Mouse (Mus musculus): ENCODE data around the gene Ubr4. TPM values are rescaled to one million over a fixed set of nuclear protein-coding genes. Genes with fewer than 3 reads are reported as not detected.

Gene Ubr4
- total and polyA plus RNA-seq, 2 experiments from 2014 or later: 65.4 to 180 TPM

DNA sequence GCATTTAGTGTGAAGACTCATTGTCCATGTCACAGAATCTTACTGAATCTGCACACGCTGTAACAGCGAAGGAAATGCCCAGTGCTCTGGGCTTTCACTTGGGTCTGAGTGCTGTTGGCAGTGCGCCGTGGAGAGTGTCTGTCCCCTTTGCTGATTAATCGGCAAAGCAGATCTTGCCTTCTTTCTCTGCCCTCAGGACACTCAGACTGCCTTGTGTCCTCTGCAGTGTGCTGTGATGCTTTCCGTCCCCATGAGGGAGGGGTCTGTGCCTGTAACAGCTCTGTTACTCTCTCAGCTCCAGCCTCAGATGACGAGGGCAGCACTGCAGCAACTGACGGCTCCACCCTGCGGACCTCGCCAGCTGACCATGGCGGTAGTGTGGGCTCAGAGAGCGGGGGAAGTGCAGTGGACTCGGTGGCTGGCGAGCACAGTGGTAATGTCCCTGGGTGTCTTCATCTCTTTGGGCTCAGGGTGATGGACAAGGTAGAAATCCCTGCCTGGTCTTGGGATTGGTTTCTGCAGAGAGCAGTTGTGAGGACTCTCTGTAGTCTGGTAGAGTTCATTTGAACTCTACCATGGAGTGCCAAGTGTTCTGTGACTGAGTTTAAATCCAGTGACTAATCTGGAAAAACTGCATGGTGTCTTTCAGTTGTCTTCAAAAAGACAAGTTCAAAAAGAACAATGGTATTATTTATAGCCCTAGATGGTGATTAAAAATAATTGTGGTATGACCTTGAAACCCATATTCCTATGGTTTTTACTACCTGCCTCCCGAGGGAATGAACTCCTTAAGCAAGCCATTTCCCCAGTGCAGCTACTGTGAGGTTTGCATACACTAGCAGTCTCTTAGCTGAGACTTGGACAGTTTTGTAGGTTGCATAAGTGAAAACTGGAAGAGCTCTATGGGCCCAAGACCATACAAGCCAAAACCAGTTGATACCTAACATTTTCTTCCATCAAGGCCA is 90.3 kb downstream of the Ubr4 start:
- H3K4me3 ChIP-seq (ENCODE audit: low read length): no peak overlapping the region
- H3K36me3 ChIP-seq (ENCODE audit: insufficient read depth, low read length): peaks cover 92% of the 10 kb centered on the region
- H3K27me3 ChIP-seq (ENCODE audit: insufficient read depth, low read length): no peaks in the 10 kb centered on the region
- ATAC-seq (no peak), DNase-seq (ENCODE audit: low spot score) (no peak)
- H3K4me1 ChIP-seq (ENCODE audit: insufficient read depth, low read length): no peaks in the 10 kb centered on the region
- H3K9me3 ChIP-seq (ENCODE audit: low read length): no peaks in the 10 kb centered on the region
- H3K9ac ChIP-seq (replicated peaks; ENCODE audit: low read length): no peak overlapping the region
- H3K4me2 ChIP-seq (ENCODE audit: low read depth, low read length): no peak overlapping the region
- H3K27ac ChIP-seq: no peak overlapping the region
- WGBS: 90% methylated on average over 15 of the region's 15 CpGs
- TF ChIP-seq CTCF (IDR thresholded peaks at IDR 0.05; ENCODE audit: low read depth): no peak

DNA sequence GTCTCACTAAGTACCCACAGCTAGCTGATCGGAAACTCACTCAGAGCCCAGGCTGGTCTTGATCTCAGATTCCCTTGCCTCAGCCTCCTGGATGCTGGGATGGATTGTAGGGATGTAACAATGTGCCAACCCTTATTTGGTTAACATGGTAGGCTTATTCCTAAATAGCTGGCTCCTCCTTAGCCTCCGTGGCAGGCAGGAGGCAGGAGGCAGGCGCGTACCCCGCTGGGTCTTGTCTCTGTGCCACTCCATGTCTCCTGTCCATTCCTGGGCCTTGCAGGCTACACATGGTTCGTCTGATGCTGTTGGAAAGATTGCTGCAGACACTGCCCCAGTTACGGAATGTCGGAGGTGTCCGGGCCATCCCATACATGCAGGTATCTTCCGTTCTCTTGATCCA is 91.9 kb downstream of the Ubr4 start:
- DNase-seq (ENCODE audit: low spot score) (no peak), ATAC-seq (no peak)
- Histone ChIP-seq H3K27ac (no peak overlapping the region), H3K9me3 (ENCODE audit: low read length) (no peaks in the 10 kb centered on the region), H3K27me3 (ENCODE audit: insufficient read depth, low read length) (no peaks in the 10 kb centered on the region), H3K4me1 (ENCODE audit: insufficient read depth, low read length) (no peaks in the 10 kb centered on the region), H3K9ac (replicated peaks; ENCODE audit: low read length) (no peak overlapping the region), H3K4me2 (ENCODE audit: low read depth, low read length) (no peak overlapping the region), H3K36me3 (ENCODE audit: insufficient read depth, low read length) (peaks cover 92% of the 10 kb centered on the region), H3K4me3 (ENCODE audit: low read length) (no peak overlapping the region)
- no peak for TF ChIP-seq CTCF (IDR thresholded peaks at IDR 0.05; ENCODE audit: low read depth)
- 88% methylated on average over 10 of the region's 10 CpGs for WGBS

DNA sequence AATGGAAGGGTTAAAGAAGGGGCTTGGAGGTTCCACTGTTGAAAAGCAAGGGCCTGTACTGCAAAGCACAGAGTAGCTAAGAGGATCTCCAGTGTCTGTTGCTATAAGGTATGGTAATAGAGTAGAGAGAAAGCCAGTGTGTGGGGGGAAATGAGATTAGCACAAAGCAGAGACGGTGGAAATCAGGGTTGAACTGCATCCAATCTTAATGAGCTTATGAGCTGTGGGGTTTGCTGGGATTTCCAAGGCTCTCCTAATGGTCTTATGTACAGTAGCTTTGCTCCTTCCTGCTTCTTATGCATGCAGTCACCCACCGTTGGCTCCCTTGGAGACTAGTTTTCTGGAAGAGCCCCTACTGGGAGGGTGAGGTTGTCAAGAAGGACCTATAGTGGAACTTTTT is 93.8 kb downstream of the Ubr4 start:
- DNase-seq (ENCODE audit: low spot score) (no peak), ATAC-seq (no peak)
- no peak overlapping the region for H3K4me3 ChIP-seq (ENCODE audit: low read length)
- no peak overlapping the region for H3K4me2 ChIP-seq (ENCODE audit: low read depth, low read length)
- no peaks in the 10 kb centered on the region for H3K4me1 ChIP-seq (ENCODE audit: insufficient read depth, low read length)
- no peaks in the 10 kb centered on the region for H3K9me3 ChIP-seq (ENCODE audit: low read length)
- no peak for TF ChIP-seq CTCF (IDR thresholded peaks at IDR 0.05; ENCODE audit: low read depth)
- 61% methylated on average over 2 of the region's 2 CpGs for whole genome bisulfite sequencing
- peaks cover 93% of the 10 kb centered on the region for H3K36me3 ChIP-seq (ENCODE audit: insufficient read depth, low read length)
- H3K9ac ChIP-seq (replicated peaks; ENCODE audit: low read length): no peak overlapping the region
- H3K27me3 ChIP-seq (ENCODE audit: insufficient read depth, low read length): no peaks in the 10 kb centered on the region
- H3K27ac ChIP-seq: no peak overlapping the region

DNA sequence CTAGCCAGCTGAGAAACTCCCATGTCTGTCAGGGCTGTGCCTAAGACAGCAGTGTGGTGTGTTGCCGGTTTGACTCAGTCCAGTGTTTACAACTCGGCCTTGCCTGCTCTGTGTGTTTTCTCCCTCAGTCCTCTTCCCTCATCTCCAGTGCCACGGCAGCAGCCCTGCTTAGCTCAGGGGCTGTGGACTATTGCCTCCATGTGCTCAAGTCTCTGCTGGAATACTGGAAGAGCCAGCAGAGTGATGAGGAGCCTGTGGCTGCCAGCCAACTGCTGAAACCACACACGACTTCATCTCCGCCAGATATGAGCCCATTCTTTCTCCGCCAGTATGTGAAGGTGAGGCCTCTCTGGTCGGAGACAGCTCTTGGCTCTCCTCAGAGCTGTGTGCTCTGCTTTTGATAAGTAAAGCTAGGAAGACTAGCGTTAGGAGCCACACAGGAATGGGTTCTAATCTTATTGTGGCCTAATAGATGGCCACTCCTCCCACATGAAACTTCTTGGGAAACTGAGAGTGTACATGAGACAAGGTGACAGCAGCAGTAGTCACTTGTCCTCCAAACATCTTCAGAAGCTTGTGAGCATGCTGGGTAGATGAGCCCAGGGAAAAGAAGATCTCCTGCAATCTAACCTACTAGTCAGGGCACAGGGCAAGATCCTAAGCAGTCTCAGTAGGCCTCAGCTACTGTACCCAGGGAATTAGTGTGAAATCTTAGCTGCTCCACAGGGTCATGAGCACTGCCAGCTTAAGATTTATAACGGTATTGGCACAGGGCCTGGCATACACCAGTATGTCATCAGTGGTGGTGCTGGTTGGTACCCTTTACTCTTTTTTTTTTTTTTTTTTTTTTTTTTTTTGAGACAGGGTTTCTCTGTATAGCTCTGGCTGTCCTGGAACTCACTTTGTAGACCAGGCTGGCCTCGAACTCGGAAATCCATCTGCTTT is 94.6 kb downstream of the Ubr4 start:
- no peaks in the 10 kb centered on the region for H3K9me3 ChIP-seq (ENCODE audit: low read length)
- no peak overlapping the region for H3K4me2 ChIP-seq (ENCODE audit: low read depth, low read length)
- no peak overlapping the region for H3K27ac ChIP-seq
- peaks cover 93% of the 10 kb centered on the region for H3K36me3 ChIP-seq (ENCODE audit: insufficient read depth, low read length)
- H3K9ac ChIP-seq (replicated peaks; ENCODE audit: low read length): no peak overlapping the region
- TF ChIP-seq CTCF (IDR thresholded peaks at IDR 0.05; ENCODE audit: low read depth): no peak
- 80% methylated on average over 11 of the region's 11 CpGs for WGBS
- H3K27me3 ChIP-seq (ENCODE audit: insufficient read depth, low read length): no peaks in the 10 kb centered on the region
- DNase-seq (ENCODE audit: low spot score): no peak
- H3K4me1 ChIP-seq (ENCODE audit: insufficient read depth, low read length): no peaks in the 10 kb centered on the region
- H3K4me3 ChIP-seq (ENCODE audit: low read length): no peak overlapping the region
- ATAC-seq: no peak

DNA sequence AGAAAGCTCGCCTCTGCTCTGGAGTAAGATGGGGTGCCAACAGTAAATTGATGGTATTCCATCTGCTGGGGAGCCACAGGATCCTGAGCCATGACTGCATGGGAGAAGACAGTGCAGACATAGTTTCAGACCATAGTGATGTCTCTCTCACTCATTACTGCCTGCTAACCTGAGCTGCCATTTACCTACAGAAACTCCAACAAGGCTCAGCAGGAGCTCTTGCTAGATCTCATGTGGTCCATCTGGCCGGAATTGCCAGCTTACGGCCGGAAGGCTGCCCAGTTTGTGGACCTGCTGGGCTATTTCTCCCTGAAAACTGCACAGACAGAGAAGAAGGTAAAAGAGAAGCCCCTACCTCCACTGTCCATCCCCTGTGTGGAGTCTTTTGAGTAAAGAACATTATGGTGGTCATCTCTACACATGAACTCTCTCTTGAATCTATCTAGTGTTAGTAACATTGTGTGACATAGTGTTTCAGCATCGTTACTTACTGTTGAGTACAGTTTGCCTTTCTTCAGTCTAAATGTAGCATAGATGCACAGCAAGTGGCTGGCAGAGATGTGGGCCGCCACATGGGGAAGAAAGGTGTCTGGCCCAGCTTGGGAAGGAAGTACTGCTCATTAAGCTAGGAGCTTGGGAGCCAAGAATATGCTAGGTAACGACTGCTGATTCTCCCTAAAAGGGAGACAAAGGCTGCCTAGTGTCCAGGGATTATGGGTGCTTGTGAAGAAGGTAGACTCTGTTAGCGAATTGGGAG is 100.7 kb downstream of the Ubr4 start:
- no peak overlapping the region for H3K27ac ChIP-seq
- no peaks in the 10 kb centered on the region for H3K27me3 ChIP-seq (ENCODE audit: insufficient read depth, low read length)
- 91% methylated on average over 8 of the region's 8 CpGs for WGBS
- H3K36me3 ChIP-seq (ENCODE audit: insufficient read depth, low read length): peaks cover 93% of the 10 kb centered on the region
- H3K4me3 ChIP-seq (ENCODE audit: low read length): no peak overlapping the region
- no peak overlapping the region for H3K4me2 ChIP-seq (ENCODE audit: low read depth, low read length)
- ATAC-seq (no peak), DNase-seq (ENCODE audit: low spot score) (no peak)
- TF ChIP-seq CTCF (IDR thresholded peaks at IDR 0.05; ENCODE audit: low read depth): no peak
- H3K4me1 ChIP-seq (ENCODE audit: insufficient read depth, low read length): no peaks in the 10 kb centered on the region
- no peak overlapping the region for H3K9ac ChIP-seq (replicated peaks; ENCODE audit: low read length)
- H3K9me3 ChIP-seq (ENCODE audit: low read length): no peaks in the 10 kb centered on the region

DNA sequence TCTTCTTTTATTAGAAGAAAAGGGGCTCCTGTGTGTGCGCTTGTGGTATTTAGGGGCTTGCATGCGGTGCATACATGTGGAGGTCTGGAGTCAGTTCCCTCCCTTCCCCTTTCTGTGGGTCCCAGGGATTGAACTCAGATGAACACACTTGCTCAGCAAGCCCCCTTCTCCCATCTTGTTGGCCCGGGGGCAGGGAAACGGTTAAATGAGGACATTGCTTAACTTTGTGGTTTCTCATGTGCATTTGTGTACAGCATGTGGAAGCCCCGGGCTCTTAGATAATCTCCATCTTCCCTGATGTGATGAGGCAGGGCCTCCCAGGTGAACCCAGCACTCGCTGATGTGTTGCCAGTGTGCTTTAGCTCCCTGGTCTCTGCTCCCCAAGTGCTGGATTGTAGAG is 101.9 kb downstream of the Ubr4 start:
- Histone ChIP-seq H3K4me2 (ENCODE audit: low read depth, low read length) (no peak overlapping the region), H3K27me3 (ENCODE audit: insufficient read depth, low read length) (no peaks in the 10 kb centered on the region), H3K4me1 (ENCODE audit: insufficient read depth, low read length) (no peaks in the 10 kb centered on the region), H3K9ac (replicated peaks; ENCODE audit: low read length) (no peak overlapping the region), H3K36me3 (ENCODE audit: insufficient read depth, low read length) (peaks cover 93% of the 10 kb centered on the region), H3K9me3 (ENCODE audit: low read length) (no peaks in the 10 kb centered on the region), H3K4me3 (ENCODE audit: low read length) (no peak overlapping the region), H3K27ac (no peak overlapping the region)
- no peak for ATAC-seq
- no peak for TF ChIP-seq CTCF (IDR thresholded peaks at IDR 0.05; ENCODE audit: low read depth)
- DNase-seq (ENCODE audit: low spot score): no peak
- 95% methylated on average over 6 of the region's 6 CpGs for WGBS
